Mouse (Mus musculus): ENCODE results near the gene 4933416C03Rik. TPM values are rescaled to one million over a fixed set of nuclear protein-coding genes. Genes with fewer than 3 reads are reported as not detected.

Gene 4933416C03Rik
- polyA plus RNA-seq, 1 experiment from 2014 or later = not detected

Other genes with a start within 250 kb of the 4933416C03Rik start
- gene Ptprr, start 95.7 kb downstream of the 4933416C03Rik start, polyA plus RNA-seq (2014; fragmentation: Nextera tagmentation; extraction: Ambion mirVana) = 16.3 and 17.7 TPM in 2 replicates
- gene Ptprb, start 161.6 kb upstream of the 4933416C03Rik start, polyA plus RNA-seq (2014; fragmentation: Nextera tagmentation; extraction: Ambion mirVana) = 2.1 and 3.7 TPM in 2 replicates